Mouse (Mus musculus): Measurements from ENCODE around the gene Snx29.
"Not testable (repeated sequence)": the region's sequence is repeated elsewhere in the genome, so short reads cannot be mapped to it uniquely, and the experiment has no call there.

Gene Snx29

DNA sequence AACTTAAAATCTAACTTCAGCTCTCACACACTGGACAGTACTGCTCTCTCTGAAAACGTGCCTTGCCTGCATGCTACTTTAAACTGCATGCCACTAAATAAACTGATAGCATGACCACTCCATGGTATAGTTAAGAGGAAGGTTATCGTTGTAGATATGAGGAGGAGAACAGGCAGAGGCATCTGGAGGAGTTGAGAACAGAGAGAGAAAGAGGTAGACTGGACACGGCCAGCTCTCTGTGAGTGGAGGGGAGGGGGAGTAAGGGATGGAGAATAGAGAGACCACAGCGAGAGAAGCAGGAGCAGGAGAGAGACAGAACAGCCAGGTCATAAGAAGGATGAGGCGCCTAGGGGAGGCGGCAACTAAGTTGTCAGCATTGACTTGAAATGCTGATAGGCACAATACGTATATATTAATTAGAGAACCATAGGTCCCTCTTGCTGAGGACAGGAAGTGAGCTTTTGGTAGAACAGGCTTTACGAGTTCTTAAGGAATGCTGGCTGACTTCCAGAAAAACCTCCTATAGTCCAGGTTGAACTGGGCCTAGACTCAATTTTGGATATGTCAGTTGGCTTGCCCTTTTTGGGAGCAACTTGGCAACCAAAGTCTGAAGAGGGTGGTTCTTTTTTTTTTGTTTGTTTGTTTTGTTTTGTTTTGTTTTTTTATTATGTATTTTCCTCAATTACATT is 85.4 kb downstream of the Snx29 start:
- DNase-seq (ENCODE audit: low read depth, low spot score): no peak

GRCm38 (mm10) chr16:11408726-11409125 is 86.0 kb downstream of the Snx29 start:
- no peak for DNase-seq (ENCODE audit: low read depth, low spot score)

DNA sequence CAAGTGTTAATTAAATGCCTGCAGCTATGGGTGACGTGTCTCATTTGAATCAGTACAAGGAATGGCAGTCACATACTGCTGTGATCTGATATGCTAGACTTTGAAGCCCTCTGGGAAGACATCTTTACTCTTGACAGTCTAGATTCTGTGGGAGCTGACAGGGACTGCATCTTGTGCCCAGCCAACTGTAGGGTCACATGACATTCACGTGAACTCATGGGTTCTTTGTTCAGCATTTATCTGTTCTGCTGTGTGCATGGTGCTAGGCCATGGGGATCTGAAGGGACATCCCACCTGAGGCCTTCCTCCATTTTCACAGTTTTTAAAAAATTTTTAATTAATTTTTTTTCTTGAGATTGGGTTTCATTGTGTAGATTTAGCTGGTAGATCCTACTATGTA is 91.9 kb downstream of the Snx29 start:
- DNase-seq (ENCODE audit: low read depth, low spot score): no peak

- DNase-seq (ENCODE audit: low read depth, low spot score): peak; percentile 64
Observed at GRCm38 (mm10) chr16:11418183-11418588, 95.5 kb downstream of the Snx29 start.

DNA sequence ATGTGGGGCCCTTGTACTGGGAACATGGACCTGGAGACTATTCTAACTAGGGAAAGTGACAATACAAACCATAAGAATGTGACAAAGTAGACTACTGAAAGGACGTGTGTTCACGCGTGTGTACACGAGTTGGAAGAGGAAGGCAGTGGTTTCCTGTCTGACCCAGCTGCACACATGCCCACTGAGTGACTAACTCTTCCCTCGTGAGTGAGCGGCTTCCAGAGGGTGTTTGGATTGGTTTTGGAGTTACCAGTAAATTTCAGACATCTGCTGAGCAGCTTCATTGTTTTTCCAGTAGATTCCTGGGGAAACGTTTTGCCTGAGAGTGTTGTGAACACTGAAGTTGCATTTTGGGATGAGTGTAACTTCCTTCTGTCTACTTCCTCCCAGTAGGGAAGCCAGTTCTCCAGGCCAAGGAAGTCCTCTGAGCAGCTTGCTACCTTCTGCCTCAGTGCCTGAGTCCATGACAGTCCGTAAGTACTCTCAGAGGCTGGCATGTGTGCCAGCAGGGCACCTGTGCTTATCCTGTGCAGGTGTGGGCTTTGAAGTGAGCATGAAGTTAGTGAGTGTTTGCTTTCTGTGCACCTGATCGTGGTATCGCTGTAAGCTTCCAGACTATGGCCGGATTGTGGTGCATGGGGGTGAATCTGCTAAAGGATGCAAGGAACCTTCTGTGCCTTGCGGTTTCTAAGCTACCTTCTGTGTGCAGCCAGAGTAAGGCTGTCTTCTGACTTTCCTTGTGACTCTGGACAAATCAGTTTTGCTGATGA is 97.8 kb downstream of the Snx29 start:
- no peak for DNase-seq (ENCODE audit: low read depth, low spot score)

DNA sequence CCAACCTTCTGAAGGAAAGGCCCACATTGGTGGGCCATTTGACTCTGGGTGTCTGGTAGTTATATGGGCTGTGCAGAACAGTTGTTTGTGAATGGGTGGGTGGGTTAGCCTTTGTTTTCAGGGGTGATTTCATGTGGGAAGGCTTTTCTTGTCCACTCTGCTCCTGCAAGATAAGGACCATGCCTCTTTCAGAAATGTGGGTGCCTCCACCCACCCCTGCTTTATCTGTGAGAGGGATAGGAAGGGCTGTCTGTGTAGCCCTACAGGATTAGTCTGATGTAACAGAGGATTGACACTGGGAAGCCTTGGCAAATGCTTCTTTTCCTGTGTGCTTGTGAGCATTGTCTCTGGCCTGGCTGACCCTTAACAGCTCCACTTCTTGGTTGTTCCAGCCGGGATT is 99.5 kb downstream of the Snx29 start:
- DNase-seq (ENCODE audit: low read depth, low spot score): no peak

DNA sequence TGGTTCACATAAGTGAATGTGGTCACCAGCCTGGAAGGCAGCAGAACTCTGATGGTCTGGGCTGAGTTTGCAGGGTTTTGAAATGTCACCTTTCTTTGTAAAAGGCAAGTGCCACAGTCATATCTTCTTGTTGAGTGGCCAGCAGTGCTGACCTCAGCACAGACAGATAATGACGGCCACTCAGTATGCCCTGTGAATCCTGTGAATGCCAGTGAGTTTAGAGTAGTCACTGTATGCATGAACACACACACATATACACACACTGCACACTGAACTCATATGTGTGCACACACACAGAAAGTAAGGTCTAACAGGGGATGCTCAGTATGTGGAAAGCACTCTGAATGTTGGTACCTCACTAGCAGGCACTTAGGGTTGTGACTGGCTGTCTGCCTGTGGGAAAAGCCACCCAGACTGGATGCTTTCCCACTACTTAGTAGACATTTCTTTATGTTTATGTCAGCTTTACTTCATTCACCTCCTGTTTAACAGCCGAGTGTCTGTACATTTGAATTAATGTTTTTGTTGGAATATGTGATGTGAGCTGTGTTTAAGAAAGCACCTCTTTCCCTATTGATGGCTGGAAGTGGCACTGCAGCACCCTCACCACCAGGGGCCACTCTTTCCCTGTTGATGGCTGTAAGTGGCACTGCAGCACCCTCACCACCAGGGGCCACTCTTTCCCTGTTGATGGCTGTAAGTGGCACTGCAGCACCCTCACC is 100.3 kb downstream of the Snx29 start:
- no peak for DNase-seq (ENCODE audit: low read depth, low spot score)

GRCm38 (mm10) chr16:11423611-11424297 is 101.0 kb downstream of the Snx29 start:
- DNase-seq (ENCODE audit: low read depth, low spot score): not testable (repeated sequence)

- DNase-seq (ENCODE audit: low read depth, low spot score): no peak
Observed at GRCm38 (mm10) chr16:11424568-11425145, 101.9 kb downstream of the Snx29 start.

GRCm38 (mm10) chr16:11425279-11425678 is 102.6 kb downstream of the Snx29 start:
- DNase-seq (ENCODE audit: low read depth, low spot score): no peak

- no peak for DNase-seq (ENCODE audit: low read depth, low spot score)
Observed at GRCm38 (mm10) chr16:11426810-11427537, 104.3 kb downstream of the Snx29 start.

DNA sequence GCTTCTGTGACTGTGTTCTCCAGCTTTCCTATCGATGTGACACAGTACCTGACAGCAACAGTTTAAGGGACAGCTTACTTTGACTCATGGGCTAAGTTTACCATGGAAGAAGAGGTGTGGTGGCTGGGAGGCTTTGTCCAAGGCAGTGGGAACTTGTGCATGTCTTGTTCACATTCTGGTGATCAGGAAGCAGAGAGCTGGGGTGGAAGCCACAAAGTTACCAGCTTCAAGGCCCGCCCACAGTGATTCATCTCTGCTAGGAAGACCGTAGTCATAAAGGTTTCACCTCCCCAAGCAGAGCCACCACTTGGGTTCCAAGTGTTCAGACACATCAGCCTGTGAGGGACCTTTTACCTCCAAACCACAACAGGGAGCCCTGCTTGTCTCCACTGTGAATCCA is 107.1 kb downstream of the Snx29 start:
- DNase-seq (ENCODE audit: low read depth, low spot score): no peak

- no peak for DNase-seq (ENCODE audit: low read depth, low spot score)
Observed at GRCm38 (mm10) chr16:11430520-11430919, 107.8 kb downstream of the Snx29 start.

DNA sequence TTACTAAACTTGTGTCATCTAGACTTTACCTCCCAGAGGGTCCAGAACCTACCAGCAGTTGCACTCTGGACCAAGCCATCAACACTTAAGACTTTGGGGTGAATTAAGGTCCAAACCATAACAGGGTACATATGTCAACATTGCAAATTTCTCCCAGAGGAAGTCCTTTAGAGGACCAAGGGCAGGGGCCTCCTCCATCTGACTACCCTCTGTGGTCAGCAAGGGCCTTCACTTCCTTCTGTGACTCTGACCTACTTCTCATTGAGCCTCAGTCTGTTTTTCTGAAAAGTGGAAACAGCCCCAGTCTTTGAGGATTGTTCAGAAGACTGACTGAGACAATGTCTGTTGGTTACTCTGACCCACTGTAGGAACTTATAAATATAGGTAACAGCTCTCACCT is 111.1 kb downstream of the Snx29 start:
- DNase-seq (ENCODE audit: low read depth, low spot score): no peak

DNA sequence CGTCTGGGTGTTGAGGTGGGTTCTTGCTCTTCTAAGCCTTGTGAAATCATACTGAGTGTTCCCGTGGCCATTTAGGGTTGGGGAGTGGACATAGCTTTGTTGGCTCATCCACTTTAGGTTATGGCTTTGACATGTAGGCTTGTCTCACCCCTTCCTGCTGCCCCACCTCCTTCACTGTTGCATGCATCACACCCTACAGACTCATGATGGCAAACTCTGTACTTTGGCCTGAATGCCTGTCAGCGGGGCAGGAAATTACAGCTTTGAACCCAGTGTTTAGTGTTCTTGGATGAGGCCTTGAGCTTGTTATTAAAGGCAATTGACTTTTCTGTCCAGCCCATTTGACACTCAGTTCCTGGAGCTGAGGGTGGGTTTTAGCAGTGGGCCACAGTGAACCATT is 114.9 kb downstream of the Snx29 start:
- DNase-seq (ENCODE audit: low read depth, low spot score): no peak

DNA sequence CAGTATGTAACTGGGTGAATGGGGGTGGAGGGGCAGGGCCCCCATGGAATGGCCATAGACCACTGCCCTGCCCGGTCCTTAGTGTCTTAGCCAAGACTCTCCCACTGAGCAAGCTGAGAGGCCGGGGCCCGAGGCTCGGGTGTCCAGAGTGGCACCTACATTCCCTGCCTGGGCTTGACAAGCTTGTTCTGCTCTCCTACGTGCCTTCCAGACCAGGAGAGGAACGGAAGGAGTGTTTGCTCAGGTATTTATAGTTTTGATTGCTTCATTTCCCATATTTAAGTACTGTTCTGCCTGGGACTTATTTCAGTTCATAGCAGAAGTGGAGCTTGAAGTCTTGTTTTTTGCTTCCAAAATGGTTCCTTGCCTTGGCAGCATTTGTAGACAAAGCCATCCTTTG is 116.7 kb downstream of the Snx29 start:
- DNase-seq (ENCODE audit: low read depth, low spot score): no peak

DNA sequence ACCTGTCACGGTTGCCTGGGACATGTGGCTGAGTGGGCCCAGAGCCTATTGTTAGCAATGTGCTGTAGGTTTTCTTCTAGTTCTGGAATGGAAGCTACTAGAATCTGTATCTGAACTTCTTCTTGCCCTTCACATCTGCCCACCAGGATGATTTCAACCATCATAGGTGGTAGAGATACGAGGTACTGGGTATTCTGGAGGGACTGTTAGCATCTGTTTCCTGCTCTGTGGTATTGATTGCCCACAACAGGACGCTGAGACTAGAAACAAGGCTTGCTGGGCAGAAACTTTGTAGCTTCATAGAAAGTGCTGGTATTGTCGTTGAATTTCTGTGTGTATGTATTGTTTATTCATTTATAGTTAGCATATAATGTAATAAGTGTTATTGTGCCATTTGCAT is 118.9 kb downstream of the Snx29 start:
- no peak for DNase-seq (ENCODE audit: low read depth, low spot score)

DNA sequence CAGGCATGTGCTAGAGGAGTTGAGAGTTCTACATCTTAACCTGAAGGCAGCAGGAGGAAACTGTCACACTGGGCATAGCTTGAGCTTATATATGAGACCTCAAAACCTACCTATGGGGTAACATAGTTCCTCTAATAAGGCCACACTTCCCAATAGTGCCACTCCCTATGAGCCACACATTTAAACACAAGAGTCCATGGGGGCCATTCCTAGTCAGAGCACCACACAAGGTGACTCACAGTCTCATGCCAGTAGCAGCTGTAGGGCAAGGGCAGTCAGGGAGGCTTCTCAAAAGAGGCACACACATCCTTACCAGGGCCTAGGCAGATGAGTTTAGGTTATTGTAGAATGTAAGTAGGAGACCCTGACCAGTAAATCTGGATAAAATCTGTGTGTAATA is 119.8 kb downstream of the Snx29 start:
- no peak for DNase-seq (ENCODE audit: low read depth, low spot score)

GRCm38 (mm10) chr16:11444626-11445025 is 121.9 kb downstream of the Snx29 start:
- no peak for DNase-seq (ENCODE audit: low read depth, low spot score)

DNA sequence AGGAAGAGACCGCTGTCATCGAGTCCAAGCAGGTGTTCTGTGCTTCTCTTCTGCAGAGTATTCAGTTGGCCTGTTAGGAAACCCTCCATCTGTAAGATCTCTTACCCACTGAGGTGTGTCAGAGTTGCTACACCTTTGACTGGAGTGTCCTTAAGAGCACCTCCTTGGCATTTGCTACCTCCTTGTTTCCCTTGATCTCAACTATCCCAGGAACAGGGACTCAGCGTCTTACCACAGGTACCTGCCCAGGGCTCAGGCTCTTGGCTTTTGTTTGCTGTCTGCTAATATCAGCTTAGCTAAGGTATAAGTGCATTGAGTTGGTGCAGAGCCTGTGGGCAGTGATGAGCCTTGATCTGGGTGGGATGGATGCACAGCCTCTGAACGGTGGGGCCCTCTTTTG is 124.3 kb downstream of the Snx29 start:
- no peak for DNase-seq (ENCODE audit: low read depth, low spot score)

DNA sequence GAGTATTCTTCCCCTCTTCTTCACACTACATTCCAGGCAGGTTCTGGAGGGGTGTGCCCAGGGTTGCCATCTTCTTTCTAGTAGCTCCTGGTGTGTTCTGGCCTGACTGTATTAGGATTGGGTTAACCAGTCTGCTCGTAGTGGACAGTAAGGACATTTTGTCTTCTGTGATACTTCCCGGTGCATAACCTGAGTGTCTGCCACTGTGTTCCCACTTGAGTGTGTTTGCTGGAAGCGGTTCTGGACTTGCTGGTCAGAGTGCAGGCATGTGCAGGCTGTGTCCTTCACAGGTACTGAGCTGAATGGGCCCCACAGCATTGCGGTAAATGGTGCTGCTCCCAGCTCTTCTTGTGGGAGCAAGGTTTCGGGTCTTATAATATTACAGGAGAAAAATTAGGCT is 125.2 kb downstream of the Snx29 start:
- DNase-seq (ENCODE audit: low read depth, low spot score): no peak

All from ZHBTc4 (cell line).